Mouse (Mus musculus) adrenal gland, adult 18-20 months (tissue): ENCODE data around the gene Mcl1. TPM values are rescaled to one million over a fixed set of nuclear protein-coding genes. Genes with fewer than 3 reads are reported as not detected.
A peak's percentile ranks its signal among the peaks of the same experiment; 100 is the strongest.
"Not testable (repeated sequence)": the region's sequence is repeated elsewhere in the genome, so short reads cannot be mapped to it uniquely, and the experiment has no call there.

Source experiments
- DNase-seq, 2 experiments: peaks; one replicate each; pipeline ENCODE4 v3.0.0; 2021 to 2022; ENCODE audit warnings: low spot score in 2 of 2
- total RNA-seq, 2 experiments: library from RNA; stranded (reverse); gene quantifications; 1 replicate in 1 of 2; 2 replicates in 1 of 2; pipeline ENCODE4 v1.2.3; 2021

Gene Mcl1
- total RNA-seq, 2 experiments from 2014 or later, result 138 to 228 TPM

GRCm38 (mm10) chr3:95684846-95685245 is 26.3 kb downstream of the Mcl1 start:
- no peak for DNase-seq

DNA sequence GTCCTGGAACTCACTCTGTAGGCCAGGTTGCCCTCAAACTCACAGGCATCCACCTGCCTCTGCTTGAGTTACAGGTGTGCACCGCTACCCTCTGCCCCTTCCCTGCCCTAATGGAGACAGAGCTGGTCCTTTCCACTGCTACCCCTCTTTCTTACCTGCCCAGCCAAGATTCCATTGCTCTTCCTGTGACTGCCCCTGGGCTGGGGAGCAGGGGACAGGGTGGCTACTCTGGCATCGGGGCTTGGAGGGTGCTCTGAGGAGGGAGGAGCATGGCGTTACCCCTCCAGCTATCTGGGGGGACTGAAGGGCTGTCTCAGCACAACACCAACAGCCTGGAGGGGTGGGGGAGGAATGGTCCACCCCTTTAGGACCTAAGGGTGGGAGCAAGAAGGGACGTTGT is 26.7 kb downstream of the Mcl1 start:
- DNase-seq, result no peak

- no peak for DNase-seq
These were observed 27.1 kb downstream of the Mcl1 start for GRCm38 (mm10) chr3:95685701-95686100.

GRCm38 (mm10) chr3:95686492-95687167 is 28.0 kb downstream of the Mcl1 start:
- DNase-seq, result no peak

DNA sequence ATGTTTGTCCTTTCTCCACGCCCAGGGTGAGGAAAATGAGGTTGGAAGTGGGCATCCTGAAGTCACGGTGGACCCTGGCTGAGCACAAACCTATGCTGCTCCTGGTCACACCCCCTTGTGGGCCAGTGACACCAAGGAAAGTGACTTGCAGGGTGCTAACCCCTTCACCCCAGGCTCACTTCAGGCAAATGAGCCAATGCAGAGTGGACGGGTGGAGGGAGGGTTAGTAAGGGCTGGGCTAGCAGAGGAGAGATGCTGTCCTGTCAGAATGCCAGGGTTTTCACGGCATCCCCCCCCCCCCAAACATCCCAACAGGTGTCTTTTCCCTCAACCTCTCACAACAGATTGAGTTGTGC is 28.6 kb downstream of the Mcl1 start:
- DNase-seq, result no peak

GRCm38 (mm10) chr3:95687524-95688421 is 29.2 kb downstream of the Mcl1 start, which contains the start of gene Adamtsl4:
Gene Adamtsl4, minus strand, starts transcription at chr3:95687917.
- DNase-seq, result peak; percentile 80 to 81

- no peak for DNase-seq
These were observed 30.8 kb downstream of the Mcl1 start for GRCm38 (mm10) chr3:95689171-95689915.

GRCm38 (mm10) chr3:95689940-95690339 is 31.4 kb downstream of the Mcl1 start:
- DNase-seq, result no peak

GRCm38 (mm10) chr3:95690552-95690951 is 32.0 kb downstream of the Mcl1 start:
- not testable (repeated sequence) for DNase-seq

DNA sequence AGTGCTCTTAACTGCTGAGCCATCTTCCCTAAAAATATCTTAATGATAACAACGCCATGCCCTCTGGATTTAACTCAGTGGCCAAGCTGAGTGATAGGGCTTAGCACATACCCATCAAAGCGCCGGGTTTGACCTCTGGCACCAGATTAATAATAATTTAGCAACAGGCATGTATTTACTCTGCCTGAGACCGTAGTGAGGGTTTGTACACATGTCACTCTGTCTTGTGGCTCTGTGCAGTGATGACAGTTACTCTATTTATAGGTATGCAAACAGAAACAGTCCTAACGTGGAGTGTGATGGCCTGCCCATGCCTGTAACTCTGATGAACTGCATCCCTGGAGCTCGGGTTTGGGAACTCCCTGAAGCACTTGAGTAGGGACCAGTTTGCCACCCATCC is 34.1 kb downstream of the Mcl1 start:
- no peak for DNase-seq

GRCm38 (mm10) chr3:95693821-95694807 is 35.5 kb downstream of the Mcl1 start:
- no peak for DNase-seq

DNA sequence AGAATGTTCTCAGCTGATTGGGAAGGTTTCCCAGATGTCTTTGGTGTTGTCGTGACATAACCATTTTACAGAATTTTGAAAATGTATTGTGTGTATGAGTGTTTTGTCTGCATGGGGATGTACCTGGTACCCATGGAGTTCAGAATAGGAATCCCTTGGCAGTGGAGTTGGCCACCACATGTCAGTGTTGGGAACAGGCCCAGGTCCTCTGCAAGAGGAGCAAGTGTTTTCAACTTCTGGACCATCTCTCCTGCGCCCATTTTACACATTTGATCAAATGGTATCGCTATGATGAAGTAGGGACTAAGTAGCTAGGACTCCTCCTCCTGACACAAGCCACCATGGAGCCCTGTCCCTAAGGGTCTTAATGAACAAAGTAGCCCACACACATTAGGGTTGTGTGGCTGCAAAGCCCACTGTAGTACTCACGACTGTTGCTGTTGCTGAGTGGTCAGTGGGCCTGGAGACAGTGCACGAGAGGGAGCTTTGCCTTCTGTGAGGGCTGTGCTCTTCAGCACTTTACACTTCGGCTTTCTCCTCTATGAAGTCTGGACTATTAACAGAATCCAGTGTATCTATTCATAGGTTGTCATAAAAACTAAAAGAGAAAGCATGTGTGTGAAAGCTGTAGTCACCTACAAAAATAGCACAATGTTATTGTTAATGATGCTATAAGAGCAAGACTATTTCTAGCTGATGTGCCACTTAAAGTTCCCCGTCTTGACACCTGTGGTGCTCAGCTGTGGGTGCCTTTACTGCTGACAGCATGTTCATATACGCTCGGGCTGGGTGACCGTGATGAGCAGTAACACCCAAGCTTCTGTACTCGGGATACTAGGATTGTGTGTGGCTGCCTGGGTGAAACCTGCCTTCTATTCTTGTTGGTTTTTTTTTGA is 36.5 kb downstream of the Mcl1 start:
- no peak for DNase-seq

- no peak for DNase-seq
These were observed 37.2 kb downstream of the Mcl1 start for GRCm38 (mm10) chr3:95695796-95696195.

DNA sequence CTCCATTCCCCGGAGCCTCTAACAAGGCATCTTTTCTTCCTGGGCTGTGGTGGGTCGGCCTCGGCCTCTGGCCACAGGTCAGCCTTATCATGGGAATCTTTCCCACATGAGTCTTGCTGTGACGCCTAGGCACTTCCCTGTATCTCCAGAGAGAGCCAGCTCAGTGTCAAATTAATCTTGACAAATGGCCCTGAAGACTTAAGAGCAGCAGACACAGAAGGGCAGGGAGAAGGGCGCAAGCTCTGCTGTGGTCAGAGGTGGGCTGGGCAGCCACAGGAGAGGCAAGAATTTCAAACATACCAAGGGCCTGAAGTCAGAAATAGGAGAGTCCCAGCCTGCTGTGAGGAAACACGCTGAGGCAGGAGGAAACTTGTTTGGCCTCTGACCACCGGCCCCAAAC is 37.8 kb downstream of the Mcl1 start:
- DNase-seq, result no peak

DNA sequence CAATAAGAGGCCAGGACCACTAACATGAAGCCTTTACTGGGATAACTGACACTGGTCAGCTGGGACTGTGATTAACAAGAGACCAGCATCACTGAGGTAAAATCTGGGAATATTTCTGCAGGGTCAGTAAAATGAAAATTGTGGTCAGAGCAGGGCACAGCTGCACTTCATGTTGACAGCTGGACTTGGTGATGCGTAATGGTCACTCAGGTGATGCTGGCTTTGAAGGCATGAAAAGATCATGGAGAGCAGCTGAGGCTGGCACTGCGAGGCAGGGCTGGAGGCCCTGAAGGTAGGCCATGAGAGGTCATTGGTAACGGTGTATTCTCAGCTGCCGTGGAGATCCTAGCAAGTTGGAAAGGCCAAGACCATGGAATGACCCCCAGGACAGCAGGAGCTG is 39.7 kb downstream of the Mcl1 start:
- DNase-seq, result no peak

GRCm38 (mm10) chr3:95700233-95700681 is 41.7 kb downstream of the Mcl1 start:
- DNase-seq, result no peak

DNA sequence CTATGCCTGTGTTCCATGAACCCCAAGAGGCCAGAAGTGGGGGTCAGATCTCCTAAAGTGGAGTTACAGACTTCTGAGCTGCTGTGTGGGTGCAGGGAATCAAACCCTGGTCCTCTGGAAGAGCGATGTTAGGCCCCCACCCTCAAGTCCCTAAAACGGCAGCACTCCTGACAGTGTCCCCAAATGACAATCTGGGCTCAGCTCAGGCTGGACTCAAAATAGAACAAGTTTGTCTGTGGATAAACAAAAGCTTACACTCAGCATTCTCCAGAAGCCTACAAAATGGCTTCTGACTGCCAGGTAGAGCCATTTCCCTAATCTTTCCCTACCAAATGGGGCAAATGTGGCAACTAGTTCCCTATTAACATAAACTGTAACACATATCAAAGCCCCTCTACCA is 42.5 kb downstream of the Mcl1 start:
- no peak for DNase-seq

DNA sequence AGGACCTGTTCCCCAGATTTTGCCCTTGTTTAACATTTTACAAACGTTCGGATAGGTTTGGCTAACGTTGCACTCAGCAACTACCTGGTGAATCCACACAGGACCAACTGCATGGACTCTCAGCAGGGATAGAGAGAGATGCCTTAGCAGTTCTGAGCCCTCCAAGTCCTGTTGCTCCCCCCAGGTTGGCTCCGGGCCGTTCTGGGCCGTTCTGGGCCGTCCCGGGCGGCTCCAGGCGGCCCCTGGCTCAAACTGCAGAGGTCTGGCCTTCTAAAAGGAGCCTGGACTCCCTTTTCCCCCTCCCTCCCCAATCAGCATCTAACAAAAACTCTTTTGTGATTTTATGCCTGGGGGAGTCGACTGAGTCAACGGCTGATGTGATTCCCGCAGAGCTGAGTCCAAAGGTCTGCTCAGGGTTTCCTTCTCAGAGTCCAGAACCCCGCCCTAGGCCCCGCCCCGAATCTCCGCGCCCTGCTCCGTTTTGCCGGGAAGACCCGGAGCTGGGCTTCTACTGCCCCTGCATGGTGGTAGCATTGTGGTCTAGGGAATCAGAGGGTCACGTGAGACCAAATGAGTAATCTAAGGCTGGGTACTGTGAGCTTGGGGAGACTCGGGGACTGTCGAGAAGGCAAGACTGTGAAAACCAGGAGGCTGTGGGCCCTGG is 43.4 kb downstream of the Mcl1 start:
- DNase-seq, result peak; percentile 47 to 65

- DNase-seq, result no peak
These were observed 44.7 kb downstream of the Mcl1 start for GRCm38 (mm10) chr3:95703276-95703675.
